Mouse (Mus musculus): Measurements from ENCODE around the gene Gm8300. TPM values are rescaled to one million over a fixed set of nuclear protein-coding genes. Genes with fewer than 3 reads are reported as not detected.

Gene Gm8300
- polyA plus RNA-seq, 1 experiment from 2014 or later: not detected

Other genes with a start within 250 kb of the Gm8300 start
- 54.8 and 59.6 TPM in 2 replicates for gene Vipas39, start 248.1 kb upstream of the Gm8300 start, polyA plus RNA-seq (2016; fragmentation: Nextera tagmentation; extraction: Ambion mirVana)
- 243 and 272 TPM in 2 replicates for gene Ahsa1, start 247.8 kb upstream of the Gm8300 start, polyA plus RNA-seq (2016; fragmentation: Nextera tagmentation; extraction: Ambion mirVana)
- 0.99 and 1.4 TPM in 2 replicates for gene Ism2, start 214.6 kb upstream of the Gm8300 start, polyA plus RNA-seq (2016; fragmentation: Nextera tagmentation; extraction: Ambion mirVana)
- gene Sptlc2, start 126.0 kb upstream of the Gm8300 start, polyA plus RNA-seq (2016; fragmentation: Nextera tagmentation; extraction: Ambion mirVana): 50.9 and 57.6 TPM in 2 replicates
- gene Slirp, start 70.4 kb upstream of the Gm8300 start, polyA plus RNA-seq (2016; fragmentation: Nextera tagmentation; extraction: Ambion mirVana): 283 and 318 TPM in 2 replicates
- gene Alkbh1, start 70.3 kb upstream of the Gm8300 start, polyA plus RNA-seq (2016; fragmentation: Nextera tagmentation; extraction: Ambion mirVana): 59.6 and 64.2 TPM in 2 replicates
- 159 and 161 TPM in 2 replicates for gene Snw1, start 42.0 kb upstream of the Gm8300 start, polyA plus RNA-seq (2016; fragmentation: Nextera tagmentation; extraction: Ambion mirVana)
- not detected in 2 replicates for gene Gm5788, start 19.6 kb upstream of the Gm8300 start, polyA plus RNA-seq (2016; fragmentation: Nextera tagmentation; extraction: Ambion mirVana)
- gene Oog1, start 88.4 kb downstream of the Gm8300 start, polyA plus RNA-seq (2016; fragmentation: Nextera tagmentation; extraction: Ambion mirVana): not detected in 2 replicates
- gene Gm4027, start 104.6 kb downstream of the Gm8300 start, polyA plus RNA-seq (2016; fragmentation: Nextera tagmentation; extraction: Ambion mirVana): not detected in 2 replicates
- not detected in 2 replicates for gene Gm16381, start 130.3 kb downstream of the Gm8300 start, polyA plus RNA-seq (2016; fragmentation: Nextera tagmentation; extraction: Ambion mirVana)